Mouse (Mus musculus) CD4-positive, CD25-positive, alpha-beta regulatory T cell, adult 4 months (primary cell): ENCODE data around the gene Vav2. TPM values are rescaled to one million over a fixed set of nuclear protein-coding genes. Genes with fewer than 3 reads are reported as not detected.

Experiments used
- ATAC-seq: one replicate; pipeline ENCODE4 v1.8.0; 2017
- polyA plus RNA-seq, 2 experiments: library from polyadenylated mRNA; unstranded; fragments of 100-300 nt; shearing (Covaris generic); gene quantifications; one replicate each; pipeline ENCODE4 v1.2.1; 2017

The Vav2 gene
- polyA plus RNA-seq, 2 experiments from 2014 or later = 9.9 to 10.0 TPM

- peak; percentile 87 for ATAC-seq
Measured at GRCm38 (mm10) chr2:27441767-27442707, 15.2 kb upstream of the Vav2 start, which contains the start of gene Brd3os. TSS of gene Brd3os (plus strand) at chr2:27442324.

- peak; percentile 32 for ATAC-seq
Measured at GRCm38 (mm10) chr2:27438281-27438680, 11.4 kb upstream of the Vav2 start.

GRCm38 (mm10) chr2:27437876-27438275 is 11.0 kb upstream of the Vav2 start:
- no peak for ATAC-seq

DNA sequence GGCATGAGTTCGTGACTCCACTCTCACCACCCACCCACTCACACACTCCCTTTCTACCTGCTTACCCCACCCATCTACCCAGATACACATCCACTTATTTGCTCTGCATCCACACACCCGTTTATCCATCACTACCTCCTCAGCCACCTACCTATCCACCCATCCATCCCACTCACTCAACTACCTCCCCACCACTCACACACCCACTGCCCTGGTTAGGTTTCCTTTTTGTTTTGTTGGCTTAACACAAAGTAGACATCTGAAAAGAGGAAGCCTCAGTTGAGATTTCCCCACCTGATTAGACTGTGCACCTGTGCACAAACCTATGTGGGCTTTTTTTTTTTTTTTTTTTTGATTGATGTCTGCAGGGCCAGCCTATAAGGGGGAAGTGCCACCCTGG is 5.8 kb upstream of the Vav2 start:
- ATAC-seq = peak; percentile 42

DNA sequence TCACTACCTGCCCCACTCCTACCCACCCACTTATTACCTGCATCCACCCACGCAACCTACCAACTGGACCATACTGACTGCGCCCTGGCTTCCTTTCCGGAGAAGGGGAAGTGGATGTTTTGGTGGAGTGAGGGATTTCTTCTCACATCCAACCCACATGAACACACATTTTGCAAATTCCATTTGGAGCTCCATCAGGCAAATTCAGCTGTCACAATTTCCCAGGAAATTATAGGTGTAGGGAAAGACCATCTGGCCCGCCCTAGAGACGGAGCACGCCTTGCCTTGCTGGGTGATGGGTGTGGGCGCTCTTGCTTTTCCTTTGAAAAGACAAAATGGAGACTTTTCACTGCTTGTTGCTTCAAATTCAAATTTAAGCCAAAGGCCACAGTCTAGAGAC is 3.8 kb upstream of the Vav2 start:
- no peak for ATAC-seq

DNA sequence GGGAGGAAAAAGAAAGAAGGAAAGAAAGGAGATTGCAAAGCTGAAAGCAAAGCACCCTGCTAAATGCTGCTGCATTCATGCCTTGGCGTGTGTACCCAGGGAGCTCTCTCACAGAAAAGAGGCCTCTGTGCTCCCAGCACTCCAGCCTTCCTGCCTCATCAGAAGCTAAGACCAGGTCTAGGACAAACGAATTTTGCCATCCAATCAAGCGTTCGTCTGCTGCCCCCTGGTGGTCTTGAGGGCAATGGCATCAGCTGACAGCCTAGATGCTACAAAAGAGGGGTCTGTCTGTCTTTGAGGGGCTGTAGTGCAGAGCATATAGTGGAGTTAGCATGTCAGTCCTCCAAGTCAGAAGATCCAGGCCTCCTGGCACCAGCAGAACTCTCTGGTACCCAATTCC is 1.2 kb upstream of the Vav2 start:
- ATAC-seq = peak; percentile 28

GRCm38 (mm10) chr2:27426406-27426854 is 403 bp downstream of the Vav2 start:
- ATAC-seq = peak; percentile 10

DNA sequence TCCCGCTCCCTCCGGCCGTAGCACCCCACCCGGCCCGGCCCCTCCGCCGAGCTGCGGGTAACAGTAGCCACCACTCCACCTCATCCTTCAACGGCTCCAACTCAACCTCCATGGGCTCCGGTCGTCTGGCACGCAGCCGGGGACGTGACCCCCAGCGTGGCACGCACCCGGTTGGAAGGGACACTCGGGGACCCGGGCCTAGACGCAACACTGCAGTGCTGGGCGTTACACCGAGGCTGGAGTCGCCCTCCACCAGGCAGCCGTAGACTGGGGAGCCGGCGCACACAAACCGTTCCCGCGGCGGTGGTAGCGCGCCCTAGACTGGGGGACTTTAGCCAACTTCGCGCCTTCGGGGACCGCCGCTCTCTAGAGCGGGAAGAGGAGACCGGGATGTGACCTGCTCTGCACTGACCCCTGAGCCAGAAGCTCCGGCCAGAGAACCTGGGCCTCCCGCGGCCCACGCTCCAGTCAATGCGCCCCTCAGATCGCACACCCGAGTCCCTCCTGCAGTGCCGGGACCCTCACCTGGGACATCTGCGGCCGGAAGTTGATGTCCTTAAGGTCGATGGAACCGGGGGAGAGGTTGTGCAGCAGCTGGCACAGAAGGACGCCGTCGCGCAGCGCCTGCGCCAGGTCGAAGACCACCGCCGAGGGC is 955 bp downstream of the Vav2 start:
- peak; percentile 30 for ATAC-seq

DNA sequence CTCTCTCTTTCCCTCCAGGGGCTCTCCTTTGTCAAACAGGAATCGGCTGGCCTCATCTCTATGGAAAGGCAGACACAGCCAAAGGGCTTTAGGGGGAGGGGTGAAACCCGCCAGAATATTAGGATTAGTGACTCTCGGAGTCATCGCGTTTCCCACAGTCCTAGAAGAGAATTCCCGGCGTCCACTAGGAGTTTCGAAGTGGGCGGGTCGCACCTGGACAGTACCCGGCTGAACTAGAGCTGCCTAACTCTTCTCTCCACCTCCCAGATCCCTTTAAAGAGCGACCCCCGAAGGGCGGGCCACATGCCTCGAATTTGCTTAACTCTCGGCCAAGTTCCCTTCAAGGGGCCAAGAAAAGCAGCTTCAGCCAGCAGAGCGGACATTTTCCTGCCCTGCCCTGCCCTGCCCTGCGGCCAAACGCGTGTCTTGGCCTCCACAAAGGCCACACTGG is 1.6 kb downstream of the Vav2 start:
- ATAC-seq = no peak

DNA sequence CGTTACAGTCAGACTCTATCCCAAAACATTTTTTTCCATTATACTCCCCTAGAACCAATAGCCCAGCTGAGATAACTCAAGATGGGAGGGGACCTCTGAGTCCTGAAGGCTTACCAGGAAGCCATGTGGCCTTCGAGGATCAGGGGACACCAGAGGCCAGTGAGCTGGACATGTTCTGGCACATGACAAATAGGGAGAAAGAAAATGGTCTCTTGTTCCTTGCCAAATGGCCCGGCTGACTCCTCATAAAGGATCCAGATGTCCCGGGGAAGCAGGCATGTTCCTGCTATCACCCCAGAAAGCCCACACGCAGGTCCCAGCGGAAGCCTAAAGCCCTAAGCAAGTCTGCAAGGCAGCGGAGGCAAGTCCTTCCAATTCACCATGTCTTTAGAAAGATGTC is 3.2 kb downstream of the Vav2 start:
- no peak for ATAC-seq

GRCm38 (mm10) chr2:27421293-27422068 is 5.4 kb downstream of the Vav2 start:
- ATAC-seq = no peak

- ATAC-seq = no peak
Measured at GRCm38 (mm10) chr2:27418577-27419070, 8.2 kb downstream of the Vav2 start.

DNA sequence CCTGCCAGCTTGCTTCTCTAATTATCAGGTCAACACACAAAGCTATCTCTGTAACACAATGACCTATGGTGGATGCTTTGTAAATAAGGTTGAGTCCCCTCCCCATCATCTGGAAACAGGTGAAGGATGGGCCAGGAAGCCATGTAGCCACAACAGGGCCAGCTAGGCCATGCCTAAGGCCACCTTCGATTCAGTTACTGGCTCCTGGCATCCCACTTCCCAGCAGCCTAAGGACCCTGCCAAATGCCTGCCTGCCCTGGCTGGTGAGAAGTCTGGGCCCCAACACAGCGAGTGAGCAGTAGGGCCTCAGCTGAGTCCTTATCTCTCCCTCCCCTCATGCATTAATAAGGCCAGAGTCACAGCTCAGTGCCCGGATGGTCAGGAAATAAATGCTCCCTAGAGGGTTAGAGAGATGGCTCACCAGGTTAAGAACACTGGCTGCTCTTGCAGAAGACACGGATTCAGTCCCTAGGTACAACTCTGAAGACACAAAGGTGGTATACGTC is 9.1 kb downstream of the Vav2 start:
- ATAC-seq = no peak

DNA sequence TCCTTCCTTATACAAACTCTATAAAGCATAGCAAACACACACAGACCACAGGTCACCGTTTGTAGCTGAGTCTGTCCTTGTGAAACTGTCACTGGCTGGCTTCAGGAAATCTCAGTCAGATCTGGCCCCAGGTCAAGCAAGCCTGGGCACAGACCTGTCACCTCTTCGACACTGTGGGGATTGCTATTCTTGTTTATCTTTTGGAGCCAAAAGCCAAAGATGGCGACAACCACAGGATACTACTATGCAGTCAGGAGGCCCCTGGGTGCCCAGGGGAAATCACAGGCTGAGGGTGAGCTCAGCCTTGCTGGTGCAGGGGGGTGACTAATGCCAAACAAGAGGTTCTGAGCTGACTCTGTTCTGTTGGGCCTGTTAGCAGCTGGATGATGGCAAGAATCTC is 10.4 kb downstream of the Vav2 start:
- peak; percentile 40 for ATAC-seq

DNA sequence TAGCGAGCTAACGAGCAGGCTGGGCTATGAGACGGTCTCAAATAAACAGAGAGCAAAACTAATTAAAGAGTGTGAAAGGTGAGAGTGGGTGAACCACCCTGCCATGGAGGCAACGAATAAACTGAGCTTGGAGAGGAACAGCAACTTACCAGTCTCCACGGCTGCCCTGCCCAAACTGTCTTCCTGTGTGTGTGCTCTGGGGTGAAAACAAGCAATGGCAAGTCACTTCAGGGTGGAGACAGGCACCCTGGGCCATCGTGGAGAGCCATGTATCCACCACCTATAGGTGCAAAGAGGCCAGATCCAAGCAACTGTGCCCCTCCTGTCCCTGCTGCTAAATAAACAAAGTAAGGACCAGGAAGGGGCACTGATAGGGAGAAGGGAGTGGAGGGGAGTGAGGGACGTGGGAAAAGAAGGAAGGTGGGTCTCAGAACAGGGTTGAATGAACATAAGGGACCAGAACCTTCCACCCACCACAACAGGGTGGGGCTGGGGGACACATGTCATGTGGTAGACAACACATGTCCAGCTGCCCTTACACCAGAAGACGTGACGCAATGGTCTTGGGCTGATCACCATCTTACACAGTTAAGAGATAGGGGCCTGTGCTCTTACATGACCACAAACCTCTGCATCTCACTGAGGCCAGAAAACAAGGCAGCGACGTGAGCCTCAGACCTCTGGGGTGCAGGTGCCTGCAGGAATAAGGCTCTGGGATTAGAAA is 11.6 kb downstream of the Vav2 start:
- ATAC-seq = peak; percentile 24

- ATAC-seq = peak; percentile 27
Measured at GRCm38 (mm10) chr2:27413936-27414657, 12.7 kb downstream of the Vav2 start.

GRCm38 (mm10) chr2:27413582-27413935 is 13.3 kb downstream of the Vav2 start:
- ATAC-seq = no peak

DNA sequence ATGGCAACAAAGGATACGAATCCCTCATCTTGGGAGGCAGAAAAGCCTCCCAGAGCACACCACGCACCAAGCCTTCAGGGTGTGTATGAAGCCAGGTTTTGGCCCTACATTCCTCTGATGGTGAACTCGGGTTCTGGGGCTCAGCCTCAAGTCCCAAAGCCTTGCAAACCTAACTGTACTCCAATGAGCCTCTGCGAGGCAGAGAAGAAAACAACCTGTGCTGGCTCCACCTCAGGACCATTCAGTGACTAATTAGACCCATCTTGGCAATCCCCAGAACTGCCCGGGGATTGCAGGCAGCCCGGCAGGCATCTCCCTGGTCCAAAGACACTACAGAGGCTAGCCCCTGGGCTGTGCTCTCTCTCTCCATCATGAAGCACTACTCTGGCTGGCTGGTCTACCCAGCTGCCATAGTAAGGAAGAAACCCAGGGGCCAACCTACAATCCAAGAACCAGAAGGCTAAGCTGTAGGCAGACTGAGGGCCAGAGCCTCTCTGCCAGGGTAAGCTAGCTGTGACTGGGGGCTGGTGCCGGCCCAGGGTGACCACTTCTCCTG is 14.5 kb downstream of the Vav2 start:
- peak; percentile 16 for ATAC-seq

DNA sequence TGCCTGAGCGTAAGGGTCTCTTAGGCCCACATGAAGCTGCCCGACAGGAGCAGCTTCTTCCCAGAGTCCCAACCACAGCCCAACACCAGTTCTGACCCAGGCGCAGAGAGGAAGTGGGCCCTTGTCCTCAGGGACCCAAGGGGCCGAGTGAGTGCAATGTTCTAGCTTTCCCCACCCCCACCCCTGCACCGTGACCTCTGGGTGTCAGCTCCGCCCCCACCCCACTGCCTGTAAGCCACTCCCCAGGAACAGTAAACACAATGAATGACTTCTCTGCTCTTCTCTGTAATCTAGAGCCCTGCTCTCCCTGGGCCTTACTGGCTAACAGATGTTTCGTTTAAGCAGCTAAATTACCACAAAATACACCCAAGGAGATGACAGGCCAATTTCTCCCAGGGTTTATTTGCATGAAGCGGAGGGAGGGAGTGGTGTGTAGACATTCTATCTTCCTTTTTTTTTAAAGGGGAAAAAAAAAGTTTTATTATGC is 15.1 kb downstream of the Vav2 start:
- peak; percentile 60 for ATAC-seq

GRCm38 (mm10) chr2:27410518-27411140 is 16.2 kb downstream of the Vav2 start:
- ATAC-seq = no peak
